Mouse (Mus musculus): ENCODE measurements around the gene Phf23.
A peak's percentile ranks its signal among the peaks of the same experiment; 100 is the strongest.

- TF ChIP-seq EP300 (IDR thresholded peaks at IDR 0.05; ENCODE audit: insufficient read depth, low read depth, low read length) (no peak), CTCF (IDR thresholded peaks at IDR 0.05; ENCODE audit: low read depth, low read length) (peak; percentile 42)
These were observed 43.3 kb upstream of the Phf23 start for GRCm38 (mm10) chr11:69952274-69952673.
